Mouse (Mus musculus) cerebellum, adult 8-10 months (tissue): ENCODE measurements at regions not wholly inside any gene's neighbourhood (a gene's known extent, or its start where the extent isn't known, plus 50 kb on each side); places are given as distances from the start of the nearest gene placed in this dataset.
"Not testable (repeated sequence)": the region's sequence is repeated elsewhere in the genome, so short reads cannot be mapped to it uniquely, and the experiment has no call there.

ENCODE experiments used
- DNase-seq: peaks from one replicate; pipeline ENCODE4 v3.0.0; 2022

GRCm38 (mm10) chr8:39218716-39219115 is 1456.2 kb upstream of the Adam24 start:
- DNase-seq, result no peak

GRCm38 (mm10) chr8:39227239-39227638 is 1447.6 kb upstream of the Adam24 start:
- no peak for DNase-seq

GRCm38 (mm10) chr8:39268970-39269497 is 1405.8 kb upstream of the Adam24 start:
- DNase-seq, result peak; percentile 3

GRCm38 (mm10) chr8:39297548-39298306 is 1377.2 kb upstream of the Adam24 start:
- DNase-seq, result no peak

- DNase-seq, result no peak
Measured at GRCm38 (mm10) chr8:39303742-39304336, 1371.0 kb upstream of the Adam24 start.

- DNase-seq, result peak; percentile 4
Measured at GRCm38 (mm10) chr8:39313854-39314253, 1361.0 kb upstream of the Adam24 start.

- peak; percentile 4 for DNase-seq
Measured at GRCm38 (mm10) chr8:39315521-39316233, 1359.2 kb upstream of the Adam24 start.

GRCm38 (mm10) chr8:39316234-39316568 is 1358.7 kb upstream of the Adam24 start:
- no peak for DNase-seq

- DNase-seq, result no peak
Measured at GRCm38 (mm10) chr8:39329378-39329777, 1345.5 kb upstream of the Adam24 start.

- DNase-seq, result no peak
Measured at GRCm38 (mm10) chr8:39344731-39345130, 1330.1 kb upstream of the Adam24 start.

GRCm38 (mm10) chr8:39346471-39346870 is 1328.4 kb upstream of the Adam24 start:
- DNase-seq, result no peak

- DNase-seq, result no peak
Measured at GRCm38 (mm10) chr8:39348956-39349355, 1325.9 kb upstream of the Adam24 start.

- DNase-seq, result no peak
Measured at GRCm38 (mm10) chr8:39355412-39355811, 1319.5 kb upstream of the Adam24 start.

- no peak for DNase-seq
Measured at GRCm38 (mm10) chr8:39357111-39357510, 1317.8 kb upstream of the Adam24 start.

- DNase-seq, result no peak
Measured at GRCm38 (mm10) chr8:39357865-39358264, 1317.0 kb upstream of the Adam24 start.

- not testable (repeated sequence) for DNase-seq
Measured at GRCm38 (mm10) chr8:39366346-39366745, 1308.5 kb upstream of the Adam24 start.
